Mouse (Mus musculus): ENCODE results near the gene Actr1a. TPM values are rescaled to one million over a fixed set of nuclear protein-coding genes. Genes with fewer than 3 reads are reported as not detected.

The Actr1a gene
- polyA plus RNA-seq, 1 experiment from 2014 or later: 126 TPM

DNA sequence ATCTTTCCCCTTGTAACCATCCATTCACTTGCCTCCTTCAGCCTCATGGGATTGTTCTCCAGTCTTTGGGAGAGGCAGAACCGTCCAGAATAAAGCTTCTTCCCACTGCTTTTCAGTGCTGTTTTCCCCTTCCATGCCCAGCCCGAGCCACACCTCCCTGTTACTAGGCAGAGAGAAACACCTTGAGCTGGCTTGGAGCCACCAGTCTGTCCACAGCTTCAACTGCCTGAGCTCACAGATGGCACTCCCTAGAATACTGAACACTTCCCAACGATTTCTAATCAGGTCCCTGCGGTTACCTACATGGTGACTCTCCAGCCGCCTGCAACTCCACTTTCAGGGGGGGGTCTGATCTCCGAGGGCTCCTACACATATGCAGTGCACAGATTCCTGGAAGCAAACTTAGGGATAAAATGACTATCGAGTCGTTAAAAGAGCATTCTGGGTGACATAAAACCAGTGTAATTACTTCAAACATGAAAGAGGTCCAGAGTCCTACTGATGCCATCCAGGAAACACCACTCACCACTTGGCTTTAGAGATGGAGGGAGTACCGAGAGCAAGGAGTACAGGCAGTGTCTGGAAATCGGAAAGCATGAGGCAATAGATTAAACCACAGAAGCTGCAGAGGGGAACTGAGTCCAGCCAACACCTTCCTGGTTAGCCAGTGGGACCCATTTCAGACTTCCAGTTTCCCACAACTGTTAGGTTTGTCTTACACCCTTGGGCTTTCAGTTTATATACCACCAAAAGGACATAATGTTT lies 45.2 kb downstream of the Actr1a start, which contains the start of gene 2310034G01Rik:
2310034G01Rik (minus strand) TSS at position 135 of the 765 bp plus-strand sequence.
- H3K4me3 ChIP-seq (ENCODE audit: control insufficient read depth in 1 of 2, insufficient read depth in 1 of 2, low read depth in 1 of 2, low read length in 2 of 2): peak within 1 kb of the TSS; percentile 68 to 73
- H3K36me3 ChIP-seq (ENCODE audit: control insufficient read depth, insufficient read depth, low read length): no peaks in the 10 kb centered on the region
- ATAC-seq (ENCODE audit: insufficient number of reproducible peaks, insufficient read depth, low FRiP score, low read depth): no peak
- H3K9ac ChIP-seq (ENCODE audit: low read length): peak within 1 kb of the TSS; percentile 83
- peak within 1 kb of the TSS; percentile 98 for H3K4me2 ChIP-seq (ENCODE audit: low read length)
- H3K27me3 ChIP-seq (ENCODE audit: control insufficient read depth, insufficient read depth, low read length): peaks cover 15% of the 10 kb centered on the region
- H3K27ac ChIP-seq (replicated peaks in 1 of 2; ENCODE audit: control insufficient read depth in 1 of 2, insufficient read depth in 1 of 2, low read depth in 2 of 2, low read length in 2 of 2): peak within 1 kb of the TSS in 1 of 2 experiments; percentile 67; a peak in 1 of 4 replicates
- peaks cover 2 to 3% of the 10 kb centered on the region in 2 experiments; a peak in 1 of 4 replicates for H3K4me1 ChIP-seq (ENCODE audit: control insufficient read depth in 2 of 2, insufficient read depth in 2 of 2, low read length in 2 of 2)
- no peaks in the 10 kb centered on the region for H3K9me3 ChIP-seq (ENCODE audit: control insufficient read depth, low read length)
- 49% methylated on average over 10 of the region's 10 CpGs for WGBS

DNA sequence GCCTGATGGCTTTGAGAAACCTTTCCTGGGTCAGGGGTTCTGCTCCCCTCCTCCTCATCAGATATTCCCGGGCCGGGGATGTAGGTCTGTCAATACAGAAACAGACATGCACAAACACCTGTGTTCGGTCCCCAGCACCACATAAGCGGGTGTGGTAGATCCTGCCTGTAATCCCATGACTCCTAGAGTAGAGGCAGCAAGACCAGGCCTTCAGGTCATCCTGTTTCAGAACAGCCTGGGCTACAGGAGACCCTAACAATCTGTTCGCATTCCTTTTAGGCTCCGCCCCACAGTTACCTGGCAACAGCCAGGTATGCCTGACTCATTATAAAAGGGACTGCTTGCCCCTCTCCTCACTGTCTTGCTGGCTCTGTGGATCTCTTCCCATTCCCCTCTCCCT lies 46.0 kb downstream of the Actr1a start:
- no peak for ATAC-seq (ENCODE audit: insufficient number of reproducible peaks, insufficient read depth, low FRiP score, low read depth)
- Histone ChIP-seq H3K36me3 (ENCODE audit: control insufficient read depth, insufficient read depth, low read length) (no peaks in the 10 kb centered on the region), H3K4me2 (ENCODE audit: low read length) (peak overlapping the region; percentile 98), H3K27ac (replicated peaks in 1 of 2; ENCODE audit: control insufficient read depth in 1 of 2, insufficient read depth in 1 of 2, low read depth in 2 of 2, low read length in 2 of 2) (no peak overlapping the region), H3K4me3 (ENCODE audit: control insufficient read depth in 1 of 2, insufficient read depth in 1 of 2, low read depth in 1 of 2, low read length in 2 of 2) (peak overlapping the region; percentile 68 to 73), H3K4me1 (ENCODE audit: control insufficient read depth in 2 of 2, insufficient read depth in 2 of 2, low read length in 2 of 2) (peaks cover 2 to 3% of the 10 kb centered on the region in 2 experiments; a peak in 1 of 4 replicates), H3K27me3 (ENCODE audit: control insufficient read depth, insufficient read depth, low read length) (peaks cover 17% of the 10 kb centered on the region), H3K9me3 (ENCODE audit: control insufficient read depth, low read length) (no peaks in the 10 kb centered on the region), H3K9ac (ENCODE audit: low read length) (peak overlapping the region; percentile 83)
- WGBS: 19% methylated on average over 6 of the region's 6 CpGs

DNA sequence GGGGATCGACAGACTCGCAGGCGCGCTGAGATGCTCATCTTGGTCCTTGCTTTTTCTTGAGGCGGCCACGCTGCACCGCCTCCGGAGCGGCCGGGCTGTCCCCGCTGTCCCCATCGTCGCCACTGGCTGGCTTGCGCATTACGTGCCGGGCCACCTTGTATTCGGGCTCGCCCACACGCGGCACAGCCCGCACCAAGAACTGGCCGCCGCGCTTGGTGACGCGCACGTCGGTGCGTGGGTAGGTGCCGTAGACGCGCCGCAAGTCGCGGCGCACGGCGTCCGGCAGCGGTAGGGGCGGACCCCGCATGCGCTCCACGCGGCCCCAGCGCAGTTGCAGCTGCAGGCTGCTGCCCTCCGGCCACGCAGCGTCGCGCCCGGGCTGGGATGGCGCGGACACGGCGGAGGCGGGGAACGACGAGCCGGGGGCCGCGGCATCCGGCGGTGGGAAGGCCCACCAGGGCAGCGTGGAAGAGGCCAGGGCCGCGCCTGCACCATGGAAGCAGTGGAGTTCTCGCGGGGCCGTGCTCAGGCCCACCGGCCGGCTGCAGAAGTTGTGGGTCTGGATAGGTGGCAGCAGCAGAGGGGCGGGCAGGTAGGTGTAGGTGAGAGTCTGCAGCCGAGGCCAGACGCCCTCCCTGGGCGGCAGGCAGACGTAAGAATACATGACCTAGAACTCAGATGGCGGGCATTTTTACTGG lies 46.6 kb downstream of the Actr1a start:
- peak overlapping the region; percentile 83 for H3K9ac ChIP-seq (ENCODE audit: low read length)
- peak overlapping the region; percentile 98 for H3K4me2 ChIP-seq (ENCODE audit: low read length)
- no peaks in the 10 kb centered on the region for H3K9me3 ChIP-seq (ENCODE audit: control insufficient read depth, low read length)
- WGBS: under 1% methylated on average over 78 of the region's 78 CpGs
- H3K36me3 ChIP-seq (ENCODE audit: control insufficient read depth, insufficient read depth, low read length): no peaks in the 10 kb centered on the region
- H3K4me1 ChIP-seq (ENCODE audit: control insufficient read depth in 2 of 2, insufficient read depth in 2 of 2, low read length in 2 of 2): peaks cover 2 to 3% of the 10 kb centered on the region in 2 experiments; a peak in 1 of 4 replicates
- peaks cover 22% of the 10 kb centered on the region for H3K27me3 ChIP-seq (ENCODE audit: control insufficient read depth, insufficient read depth, low read length)
- peak overlapping the region; percentile 68 to 73 for H3K4me3 ChIP-seq (ENCODE audit: control insufficient read depth in 1 of 2, insufficient read depth in 1 of 2, low read depth in 1 of 2, low read length in 2 of 2)
- ATAC-seq (ENCODE audit: insufficient number of reproducible peaks, insufficient read depth, low FRiP score, low read depth): peak; percentile 43; the same call in 1 of the 2 replicates
- H3K27ac ChIP-seq (replicated peaks in 1 of 2; ENCODE audit: control insufficient read depth in 1 of 2, insufficient read depth in 1 of 2, low read depth in 2 of 2, low read length in 2 of 2): peak overlapping the region; percentile 23 to 67; a peak in 2 of 4 replicates

DNA sequence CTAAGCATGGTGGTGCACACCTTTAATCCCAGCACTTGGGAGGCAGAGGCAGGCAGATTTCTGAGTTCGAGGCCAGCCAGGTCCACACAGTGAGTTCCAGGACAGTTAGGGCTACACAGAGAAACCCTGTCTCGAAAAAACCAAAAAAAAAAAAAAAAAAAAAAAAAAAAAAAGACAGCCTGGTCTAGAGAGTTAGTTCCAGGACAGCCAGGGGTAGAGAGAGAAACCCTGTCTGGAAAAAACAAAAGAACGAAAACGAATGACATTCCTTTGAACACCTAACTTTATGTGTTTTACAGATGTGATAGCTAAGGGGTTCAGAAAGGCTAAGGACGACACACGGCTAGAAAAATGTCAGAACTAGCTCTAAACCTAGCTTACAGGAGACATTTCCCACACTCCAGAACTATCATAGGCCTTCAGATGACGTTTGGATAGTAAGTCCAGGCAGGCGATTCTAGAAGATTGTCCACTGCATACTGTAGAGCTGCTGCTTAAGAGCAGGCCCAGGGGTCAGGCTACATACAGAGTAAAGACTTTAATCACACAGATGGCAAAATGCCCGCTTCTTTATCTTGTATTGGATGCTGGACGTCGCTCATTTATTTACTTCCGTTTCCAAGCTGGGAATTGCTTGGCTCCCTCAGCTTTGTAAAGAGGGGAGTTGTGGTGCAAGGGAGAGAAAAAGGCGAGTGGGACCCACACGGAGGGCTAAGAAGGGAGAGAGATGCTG lies 47.4 kb downstream of the Actr1a start:
- H3K9ac ChIP-seq (ENCODE audit: low read length): peak overlapping the region; percentile 83
- ATAC-seq (ENCODE audit: insufficient number of reproducible peaks, insufficient read depth, low FRiP score, low read depth): no peak
- H3K27ac ChIP-seq (replicated peaks in 1 of 2; ENCODE audit: control insufficient read depth in 1 of 2, insufficient read depth in 1 of 2, low read depth in 2 of 2, low read length in 2 of 2): peak overlapping the region; percentile 23 to 67; a peak in 2 of 4 replicates
- peaks cover 19% of the 10 kb centered on the region for H3K27me3 ChIP-seq (ENCODE audit: control insufficient read depth, insufficient read depth, low read length)
- peak overlapping the region; percentile 98 for H3K4me2 ChIP-seq (ENCODE audit: low read length)
- peaks cover 2 to 3% of the 10 kb centered on the region in 2 experiments; a peak in 1 of 4 replicates for H3K4me1 ChIP-seq (ENCODE audit: control insufficient read depth in 2 of 2, insufficient read depth in 2 of 2, low read length in 2 of 2)
- no peaks in the 10 kb centered on the region for H3K36me3 ChIP-seq (ENCODE audit: control insufficient read depth, insufficient read depth, low read length)
- H3K4me3 ChIP-seq (ENCODE audit: control insufficient read depth in 1 of 2, insufficient read depth in 1 of 2, low read depth in 1 of 2, low read length in 2 of 2): peak overlapping the region; percentile 68 to 73
- WGBS: 32% methylated on average over 14 of the region's 14 CpGs
- H3K9me3 ChIP-seq (ENCODE audit: control insufficient read depth, low read length): no peaks in the 10 kb centered on the region

DNA sequence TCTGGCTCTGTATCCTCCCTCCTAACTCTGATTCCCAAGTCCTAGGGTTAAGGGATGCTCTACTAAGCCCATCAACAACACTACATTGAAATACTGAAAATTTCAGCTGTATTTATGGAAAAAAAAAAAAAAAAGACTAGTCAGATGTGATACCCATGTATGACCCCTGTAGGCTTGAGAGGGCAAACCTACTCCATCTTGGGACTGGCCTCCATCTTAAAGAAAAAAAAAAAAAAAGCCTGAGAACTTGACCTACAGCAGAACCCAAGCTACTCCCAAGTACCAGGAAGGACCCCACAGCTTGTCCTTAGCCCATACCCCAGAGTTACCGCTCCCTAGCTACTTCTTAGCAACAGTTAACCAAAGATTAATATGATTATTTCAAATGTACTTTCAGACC lies 48.4 kb downstream of the Actr1a start:
- no peaks in the 10 kb centered on the region for H3K36me3 ChIP-seq (ENCODE audit: control insufficient read depth, insufficient read depth, low read length)
- ATAC-seq (ENCODE audit: insufficient number of reproducible peaks, insufficient read depth, low FRiP score, low read depth): no peak
- 100% methylated on average over 1 of the region's 1 CpGs for WGBS
- no peak overlapping the region for H3K9ac ChIP-seq (ENCODE audit: low read length)
- no peak overlapping the region for H3K4me2 ChIP-seq (ENCODE audit: low read length)
- H3K27me3 ChIP-seq (ENCODE audit: control insufficient read depth, insufficient read depth, low read length): peaks cover 17% of the 10 kb centered on the region
- peaks cover 2 to 3% of the 10 kb centered on the region in 2 experiments; a peak in 1 of 4 replicates for H3K4me1 ChIP-seq (ENCODE audit: control insufficient read depth in 2 of 2, insufficient read depth in 2 of 2, low read length in 2 of 2)
- no peaks in the 10 kb centered on the region for H3K9me3 ChIP-seq (ENCODE audit: control insufficient read depth, low read length)
- H3K4me3 ChIP-seq (ENCODE audit: control insufficient read depth in 1 of 2, insufficient read depth in 1 of 2, low read depth in 1 of 2, low read length in 2 of 2): no peak overlapping the region
- no peak overlapping the region for H3K27ac ChIP-seq (replicated peaks in 1 of 2; ENCODE audit: control insufficient read depth in 1 of 2, insufficient read depth in 1 of 2, low read depth in 2 of 2, low read length in 2 of 2)

DNA sequence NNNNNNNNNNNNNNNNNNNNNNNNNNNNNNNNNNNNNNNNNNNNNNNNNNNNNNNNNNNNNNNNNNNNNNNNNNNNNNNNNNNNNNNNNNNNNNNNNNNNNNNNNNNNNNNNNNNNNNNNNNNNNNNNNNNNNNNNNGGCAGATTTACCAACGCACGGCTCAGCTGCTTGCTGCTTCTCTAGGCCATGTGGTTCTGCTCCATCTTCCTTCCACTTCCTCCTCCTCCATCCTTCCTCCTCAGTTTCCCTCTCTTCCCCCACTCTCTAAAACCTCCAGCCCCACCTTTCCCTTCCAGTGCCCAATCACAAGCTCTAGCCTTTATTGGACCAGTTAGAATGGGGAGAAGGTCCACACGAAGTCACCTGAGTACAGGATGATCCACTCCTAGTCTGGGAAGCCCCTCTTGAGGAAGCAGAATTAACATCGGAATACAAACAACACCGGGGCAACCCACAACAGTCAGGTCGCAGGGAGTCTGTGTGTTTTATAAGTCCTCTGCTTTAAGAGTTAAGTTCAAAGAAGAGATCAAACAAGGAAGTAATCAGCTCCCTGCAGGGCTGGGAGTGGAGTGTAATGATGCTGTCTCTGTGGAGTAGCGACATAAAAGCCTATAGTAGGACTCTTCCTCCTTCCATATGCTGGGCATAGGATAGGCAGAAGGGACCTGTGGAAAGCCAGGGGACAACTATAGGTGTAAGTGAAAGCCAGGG lies 50.7 kb downstream of the Actr1a start:
- Histone ChIP-seq H3K27me3 (ENCODE audit: control insufficient read depth, insufficient read depth, low read length) (peaks cover 12% of the 10 kb centered on the region), H3K4me3 (ENCODE audit: control insufficient read depth in 1 of 2, insufficient read depth in 1 of 2, low read depth in 1 of 2, low read length in 2 of 2) (no peak overlapping the region), H3K36me3 (ENCODE audit: control insufficient read depth, insufficient read depth, low read length) (no peaks in the 10 kb centered on the region), H3K4me1 (ENCODE audit: control insufficient read depth in 2 of 2, insufficient read depth in 2 of 2, low read length in 2 of 2) (peaks cover 2 to 3% of the 10 kb centered on the region in 2 experiments; a peak in 2 of 4 replicates), H3K9ac (ENCODE audit: low read length) (no peak overlapping the region), H3K9me3 (ENCODE audit: control insufficient read depth, low read length) (no peaks in the 10 kb centered on the region), H3K4me2 (ENCODE audit: low read length) (no peak overlapping the region), H3K27ac (replicated peaks in 1 of 2; ENCODE audit: control insufficient read depth in 1 of 2, insufficient read depth in 1 of 2, low read depth in 2 of 2, low read length in 2 of 2) (no peak overlapping the region)
- no peak for ATAC-seq (ENCODE audit: insufficient number of reproducible peaks, insufficient read depth, low FRiP score, low read depth)
- WGBS: 21% methylated on average over 7 of the region's 7 CpGs

All from heart, embryonic 14.5 days (tissue).